Mouse (Mus musculus): ENCODE data around the gene Vti1a.

Gene Vti1a

GRCm38 (mm10) chr19:55461963-55462362 is 145.9 kb downstream of the Vti1a start:
- DNase-seq (ENCODE audit: low read depth, low spot score): no peak

GRCm38 (mm10) chr19:55463670-55464069 is 147.6 kb downstream of the Vti1a start:
- no peak for DNase-seq (ENCODE audit: low read depth, low spot score)

- DNase-seq (ENCODE audit: low read depth, low spot score): no peak
These were observed 153.4 kb downstream of the Vti1a start for GRCm38 (mm10) chr19:55469301-55470051.

GRCm38 (mm10) chr19:55472582-55472981 is 156.5 kb downstream of the Vti1a start:
- DNase-seq (ENCODE audit: low read depth, low spot score): no peak

GRCm38 (mm10) chr19:55474225-55474624 is 158.1 kb downstream of the Vti1a start:
- no peak for DNase-seq (ENCODE audit: low read depth, low spot score)

GRCm38 (mm10) chr19:55480526-55480925 is 164.4 kb downstream of the Vti1a start:
- DNase-seq (ENCODE audit: low read depth, low spot score): no peak

GRCm38 (mm10) chr19:55481308-55481707 is 165.2 kb downstream of the Vti1a start:
- no peak for DNase-seq (ENCODE audit: low read depth, low spot score)

GRCm38 (mm10) chr19:55483526-55483925 is 167.4 kb downstream of the Vti1a start:
- no peak for DNase-seq (ENCODE audit: low read depth, low spot score)

- no peak for DNase-seq (ENCODE audit: low read depth, low spot score)
These were observed 168.5 kb downstream of the Vti1a start for GRCm38 (mm10) chr19:55484559-55484958.

GRCm38 (mm10) chr19:55486473-55486872 is 170.4 kb downstream of the Vti1a start:
- no peak for DNase-seq (ENCODE audit: low read depth, low spot score)

- no peak for DNase-seq (ENCODE audit: low read depth, low spot score)
These were observed 175.3 kb downstream of the Vti1a start for GRCm38 (mm10) chr19:55491126-55492076.

- no peak for DNase-seq (ENCODE audit: low read depth, low spot score)
These were observed 180.2 kb downstream of the Vti1a start for GRCm38 (mm10) chr19:55496333-55496732.

- no peak for DNase-seq (ENCODE audit: low read depth, low spot score)
These were observed 183.2 kb downstream of the Vti1a start for GRCm38 (mm10) chr19:55499179-55499863.

- no peak for DNase-seq (ENCODE audit: low read depth, low spot score)
These were observed 185.9 kb downstream of the Vti1a start for GRCm38 (mm10) chr19:55501985-55502384.

GRCm38 (mm10) chr19:55503771-55504170 is 187.7 kb downstream of the Vti1a start:
- DNase-seq (ENCODE audit: low read depth, low spot score): no peak

GRCm38 (mm10) chr19:55507748-55508147 is 191.7 kb downstream of the Vti1a start:
- no peak for DNase-seq (ENCODE audit: low read depth, low spot score)

GRCm38 (mm10) chr19:55508239-55508638 is 192.1 kb downstream of the Vti1a start:
- DNase-seq (ENCODE audit: low read depth, low spot score): no peak

- no peak for DNase-seq (ENCODE audit: low read depth, low spot score)
These were observed 192.9 kb downstream of the Vti1a start for GRCm38 (mm10) chr19:55508965-55509364.

GRCm38 (mm10) chr19:55509618-55510017 is 193.5 kb downstream of the Vti1a start:
- DNase-seq (ENCODE audit: low read depth, low spot score): no peak

- no peak for DNase-seq (ENCODE audit: low read depth, low spot score)
These were observed 197.8 kb downstream of the Vti1a start for GRCm38 (mm10) chr19:55513941-55514340.

GRCm38 (mm10) chr19:55520236-55520635 is 204.1 kb downstream of the Vti1a start:
- no peak for DNase-seq (ENCODE audit: low read depth, low spot score)

- DNase-seq (ENCODE audit: low read depth, low spot score): peak; percentile 56
These were observed 207.2 kb downstream of the Vti1a start for GRCm38 (mm10) chr19:55523340-55523739.

All from telencephalon, adult 2 months (tissue).